Mouse (Mus musculus) hindbrain, postnatal 0 days (tissue): ENCODE measurements around the gene Gm9821. TPM values are rescaled to one million over a fixed set of nuclear protein-coding genes. Genes with fewer than 3 reads are reported as not detected.

Experiments
- ATAC-seq: fragments of 200-750 bp; cut with Nextera tagmentation; 2 replicates; pipeline ENCODE4 v1.8.0; 2017; ENCODE audit warnings: mild to moderate bottlenecking, moderate TSS enrichment, moderate library complexity
- DNase-seq: peaks from one replicate; pipeline ENCODE4 v3.0.0-alpha.2; 2015; ENCODE audit warnings: low spot score
- H3K27ac ChIP-seq: fragments of 300-500 bp; sonication (generic); 2 replicates; pipeline ENCODE4 v1.5.1; 2014; ENCODE audit warnings: mild to moderate bottlenecking
- H3K27me3 ChIP-seq: fragments of 300-500 bp; sonication (generic); 2 replicates; pipeline ENCODE4 v1.6.1; 2014; ENCODE audit warnings: low read length, mixed read lengths; ENCODE audit not compliant: insufficient read depth
- H3K36me3 ChIP-seq: fragments of 300-500 bp; sonication (generic); 2 replicates; pipeline ENCODE4 v1.6.1; 2014; ENCODE audit warnings: low read length, mixed read lengths; ENCODE audit not compliant: insufficient read depth
- H3K4me1 ChIP-seq: fragments of 300-500 bp; sonication (generic); 2 replicates; pipeline ENCODE4 v1.6.1; 2014; ENCODE audit warnings: antibody characterized with exemption, low read length, mixed read lengths; ENCODE audit not compliant: insufficient read depth
- H3K4me2 ChIP-seq: fragments of 300-500 bp; sonication (generic); 2 replicates; pipeline ENCODE4 v1.6.1; 2014; ENCODE audit warnings: low read depth, mild to moderate bottlenecking, low read length, moderate library complexity, mixed read lengths
- H3K4me3 ChIP-seq: fragments of 300-500 bp; sonication (generic); 2 replicates; pipeline ENCODE4 v1.5.1; 2014; ENCODE audit warnings: low read length
- H3K9ac ChIP-seq: fragments of 300-500 bp; sonication (generic); replicated peaks from 2 replicates; pipeline ENCODE4 v1.6.1; 2014; ENCODE audit warnings: mild to moderate bottlenecking, low read length, moderate library complexity, mixed read lengths
- H3K9me3 ChIP-seq: fragments of 300-500 bp; sonication (generic); 2 replicates; pipeline ENCODE4 v1.6.1; 2016; ENCODE audit warnings: low read length, mixed read lengths
- CTCF ChIP-seq: IDR thresholded peaks from 2 replicates; pipeline ENCODE4 v1.5.1; 2016; ENCODE audit warnings: antibody characterized with exemption, control low read depth, low read depth
- WGBS: fragments of 180-500 bp; shearing (Covaris S2); extraction: QIAGEN DNeasy Blood & Tissue Kit; methylation state at CpG from one replicate; pipeline ENCODE4 v1.1.7; 2014; 5-methylcytosine and 5-hydroxymethylcytosine counted together
- polyA plus RNA-seq: library from polyadenylated mRNA; unstranded; fragments of >200 nt; fragmentation: Nextera tagmentation; extraction: Ambion mirVana; gene quantifications from 2 replicates; pipeline ENCODE4 v1.2.1, GENCODE M21; 2015
- total RNA-seq: library from RNA; depleted of rRNA; stranded (reverse); fragments of >200 nt; gene quantifications from 2 replicates; pipeline ENCODE4 v1.2.3, GENCODE M21; 2014

The Gm9821 gene
- total and polyA plus RNA-seq, 2 experiments from 2014 or later = 0.08 TPM; not detected in 1

DNA sequence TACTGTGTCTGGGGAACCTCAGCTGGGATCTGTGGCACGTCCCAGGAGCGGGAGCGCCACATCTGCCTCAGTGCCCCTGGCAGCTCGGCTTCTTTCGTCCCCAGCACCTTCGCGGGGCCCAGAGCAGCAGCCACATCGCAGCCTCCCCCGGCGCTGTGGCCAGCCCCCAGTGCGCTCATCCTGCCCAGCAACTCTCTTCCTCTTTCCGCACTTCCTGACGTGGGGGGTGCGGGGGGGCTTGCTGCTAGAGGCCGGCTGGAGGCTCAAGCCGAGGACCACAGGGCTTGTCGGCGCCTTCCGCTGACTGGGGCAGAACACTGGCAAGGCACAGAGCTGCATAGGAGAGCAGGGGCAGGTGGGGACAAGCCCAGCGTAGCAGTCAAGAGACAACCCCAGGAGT lies 19.9 kb downstream of the Gm9821 start:
- no peak for DNase-seq
- no peak overlapping the region for H3K9ac ChIP-seq
- H3K27me3 ChIP-seq = no peaks in the 10 kb centered on the region
- H3K36me3 ChIP-seq = no peaks in the 10 kb centered on the region
- H3K9me3 ChIP-seq = no peaks in the 10 kb centered on the region
- H3K27ac ChIP-seq = no peak overlapping the region
- no peak overlapping the region; the same call in 1 of the 2 replicates for H3K4me3 ChIP-seq
- H3K4me1 ChIP-seq = peaks cover 13% of the 10 kb centered on the region
- 25% methylated on average over 20 of the region's 20 CpGs for WGBS
- no peak for TF ChIP-seq CTCF
- peak overlapping the region; percentile 29 for H3K4me2 ChIP-seq
- ATAC-seq = no peak

- WGBS = 87% methylated on average over 5 of the region's 5 CpGs
- Histone ChIP-seq H3K4me1 (peaks cover 18% of the 10 kb centered on the region), H3K27me3 (no peaks in the 10 kb centered on the region), H3K9ac (no peak overlapping the region), H3K27ac (no peak overlapping the region), H3K36me3 (no peaks in the 10 kb centered on the region), H3K4me3 (no peak overlapping the region), H3K4me2 (no peak overlapping the region), H3K9me3 (no peaks in the 10 kb centered on the region)
- DNase-seq (no peak), ATAC-seq (no peak)
- no peak for TF ChIP-seq CTCF
These were observed 20.9 kb downstream of the Gm9821 start for GRCm38 (mm10) chr2:91966367-91966766.

- no peak overlapping the region; the same call in 1 of the 2 replicates for H3K9ac ChIP-seq
- ATAC-seq = no peak
- H3K27ac ChIP-seq = peak overlapping the region; percentile 36; the same call in 1 of the 2 replicates
- no peaks in the 10 kb centered on the region for H3K36me3 ChIP-seq
- WGBS = 60% methylated on average over 11 of the region's 11 CpGs
- no peak for TF ChIP-seq CTCF
- peaks cover 12% of the 10 kb centered on the region for H3K4me1 ChIP-seq
- H3K9me3 ChIP-seq = no peaks in the 10 kb centered on the region
- H3K4me2 ChIP-seq = no peak overlapping the region
- H3K27me3 ChIP-seq = no peaks in the 10 kb centered on the region
- DNase-seq = no peak
- no peak overlapping the region for H3K4me3 ChIP-seq
These were observed 22.5 kb downstream of the Gm9821 start for GRCm38 (mm10) chr2:91967962-91968361.

GRCm38 (mm10) chr2:91971231-91972097 lies 26.0 kb downstream of the Gm9821 start:
- peak; percentile 69 for ATAC-seq
- Histone ChIP-seq H3K27ac (peak overlapping the region; percentile 73; the same call in 1 of the 2 replicates), H3K9ac (0 out of 2 replicates have a peak overlapping the region, but pooled peaks have one; percentile 9), H3K4me3 (no peak overlapping the region), H3K9me3 (no peaks in the 10 kb centered on the region), H3K27me3 (no peaks in the 10 kb centered on the region), H3K4me2 (peak overlapping the region; percentile 11; the same call in 1 of the 2 replicates), H3K4me1 (peaks cover 12% of the 10 kb centered on the region), H3K36me3 (no peaks in the 10 kb centered on the region)
- peak; percentile 73 for DNase-seq
- 10% methylated on average over 21 of the region's 21 CpGs for WGBS
- no peak for TF ChIP-seq CTCF

- no peaks in the 10 kb centered on the region for H3K9me3 ChIP-seq
- H3K4me3 ChIP-seq = no peak overlapping the region
- H3K36me3 ChIP-seq = no peaks in the 10 kb centered on the region
- no peak for DNase-seq
- no peak for ATAC-seq
- no peak for TF ChIP-seq CTCF
- H3K4me2 ChIP-seq = peak overlapping the region; percentile 11; the same call in 1 of the 2 replicates
- H3K9ac ChIP-seq = no peak overlapping the region
- H3K27me3 ChIP-seq = no peaks in the 10 kb centered on the region
- WGBS = 39% methylated on average over 13 of the region's 13 CpGs
- H3K27ac ChIP-seq = peak overlapping the region; percentile 73; the same call in 1 of the 2 replicates
- peaks cover 12% of the 10 kb centered on the region for H3K4me1 ChIP-seq
These were observed 26.6 kb downstream of the Gm9821 start for GRCm38 (mm10) chr2:91972121-91972566.

DNA sequence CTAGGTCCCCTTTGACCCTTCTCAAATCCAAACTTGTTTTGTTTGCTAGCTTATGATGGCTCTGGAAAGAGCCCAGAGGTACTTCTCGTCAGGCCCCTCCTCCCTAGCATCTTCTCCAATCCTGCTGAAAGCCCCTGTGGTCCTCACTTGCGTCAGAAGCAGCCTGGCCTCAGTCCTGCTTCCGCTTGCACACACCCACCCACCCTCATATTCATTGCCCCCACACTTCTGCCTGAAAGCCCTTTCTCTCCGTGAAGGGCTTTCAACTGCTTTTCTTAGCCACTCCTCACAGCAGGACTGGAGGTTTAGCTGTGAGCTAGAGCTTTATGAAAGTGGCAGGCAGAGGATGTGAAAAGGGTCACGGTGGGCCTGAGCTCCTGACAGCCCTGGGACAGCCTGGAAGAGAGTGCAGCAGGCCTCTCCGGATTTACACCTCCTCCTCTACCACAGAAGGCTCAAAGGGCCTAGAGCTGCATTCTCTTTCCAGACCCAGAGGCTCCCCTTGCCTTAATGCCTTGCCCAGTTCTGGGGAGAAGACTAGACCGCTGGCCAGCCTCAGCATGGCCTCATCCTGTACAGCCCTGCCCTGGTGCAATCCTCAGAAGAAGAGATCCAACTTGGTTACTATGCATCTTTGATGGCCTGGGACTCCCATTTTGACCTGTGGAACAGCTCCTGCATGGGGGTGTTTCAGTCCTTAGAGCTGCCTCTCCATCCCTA lies 28.1 kb downstream of the Gm9821 start:
- H3K4me2 ChIP-seq = no peak overlapping the region
- H3K4me3 ChIP-seq = no peak overlapping the region
- no peak overlapping the region for H3K9ac ChIP-seq
- no peaks in the 10 kb centered on the region for H3K9me3 ChIP-seq
- peak; percentile 11; the same call in 1 of the 2 replicates for ATAC-seq
- no peaks in the 10 kb centered on the region for H3K27me3 ChIP-seq
- no peak for DNase-seq
- peaks cover 19% of the 10 kb centered on the region for H3K4me1 ChIP-seq
- no peak for TF ChIP-seq CTCF
- no peak overlapping the region for H3K27ac ChIP-seq
- 29% methylated on average over 7 of the region's 7 CpGs for WGBS
- H3K36me3 ChIP-seq = no peaks in the 10 kb centered on the region
